Mouse (Mus musculus): ENCODE data around the gene Mrpl46.

Mrpl46 gene

GRCm38 (mm10) chr7:78782639-78783581 is at the start of gene Mrpl46, which contains the start of gene Mrps11:
Gene Mrpl46 (minus strand): TSS chr7:78783531.
Gene Mrps11 (plus strand): TSS chr7:78783119.
- DNase-seq (ENCODE audit: low read depth), result peak; percentile 77

- DNase-seq (ENCODE audit: low read depth), result no peak
Observed at GRCm38 (mm10) chr7:78827749-78828362, 44.5 kb upstream of the Mrpl46 start.

- DNase-seq (ENCODE audit: low read depth), result no peak
Observed at GRCm38 (mm10) chr7:78826682-78827385, 43.5 kb upstream of the Mrpl46 start.

- no peak for DNase-seq (ENCODE audit: low read depth)
Observed at GRCm38 (mm10) chr7:78818336-78818735, 35.0 kb upstream of the Mrpl46 start.

GRCm38 (mm10) chr7:78814766-78815165 is 31.4 kb upstream of the Mrpl46 start:
- DNase-seq (ENCODE audit: low read depth), result no peak

- DNase-seq (ENCODE audit: low read depth), result no peak
Observed at GRCm38 (mm10) chr7:78813791-78814190, 30.5 kb upstream of the Mrpl46 start.

GRCm38 (mm10) chr7:78807192-78807591 is 23.9 kb upstream of the Mrpl46 start:
- DNase-seq (ENCODE audit: low read depth), result no peak

GRCm38 (mm10) chr7:78803841-78804240 is 20.5 kb upstream of the Mrpl46 start:
- no peak for DNase-seq (ENCODE audit: low read depth)

GRCm38 (mm10) chr7:78799730-78800496 is 16.6 kb upstream of the Mrpl46 start:
- DNase-seq (ENCODE audit: low read depth), result no peak

GRCm38 (mm10) chr7:78797843-78798455 is 14.6 kb upstream of the Mrpl46 start:
- no peak for DNase-seq (ENCODE audit: low read depth)

- no peak for DNase-seq (ENCODE audit: low read depth)
Observed at GRCm38 (mm10) chr7:78796624-78797023, 13.3 kb upstream of the Mrpl46 start.

- no peak for DNase-seq (ENCODE audit: low read depth)
Observed at GRCm38 (mm10) chr7:78794571-78795092, 11.3 kb upstream of the Mrpl46 start.

- no peak for DNase-seq (ENCODE audit: low read depth)
Observed at GRCm38 (mm10) chr7:78793895-78794570, 10.7 kb upstream of the Mrpl46 start.

GRCm38 (mm10) chr7:78791359-78792222 is 8.3 kb upstream of the Mrpl46 start:
- peak; percentile 45 for DNase-seq (ENCODE audit: low read depth)

- DNase-seq (ENCODE audit: low read depth), result no peak
Observed at GRCm38 (mm10) chr7:78787793-78788380, 4.6 kb upstream of the Mrpl46 start.

- DNase-seq (ENCODE audit: low read depth), result no peak
Observed at GRCm38 (mm10) chr7:78785906-78786305, 2.6 kb upstream of the Mrpl46 start.

GRCm38 (mm10) chr7:78778741-78779140 is 4.6 kb downstream of the Mrpl46 start:
- DNase-seq (ENCODE audit: low read depth), result no peak

- DNase-seq (ENCODE audit: low read depth), result no peak
Observed at GRCm38 (mm10) chr7:78770936-78771335, 12.4 kb downstream of the Mrpl46 start.

- no peak for DNase-seq (ENCODE audit: low read depth)
Observed at GRCm38 (mm10) chr7:78769075-78769652, 14.2 kb downstream of the Mrpl46 start.

Data from fibroblast of lung, adult 2 months (primary cell).